Mouse (Mus musculus) brain, embryonic 14.5 days (tissue): Measurements from ENCODE around the gene Psmb11.

Experiments used
- CTCF ChIP-seq: fragments of 200-500 bp; IDR thresholded peaks from 2 replicates; pipeline ENCODE4 v1.5.1; 2012; ENCODE audit warnings: inconsistent platforms, mild to moderate bottlenecking, moderate library complexity, borderline replicate concordance; ENCODE audit not compliant: insufficient read depth, insufficient read length; ENCODE audit errors: extremely low read depth
- POLR2A ChIP-seq: fragments of 200-500 bp; IDR thresholded peaks from 2 replicates; pipeline ENCODE4 v1.6.1; 2012; ENCODE audit warnings: mild to moderate bottlenecking, inconsistent platforms, borderline replicate concordance; ENCODE audit not compliant: poor library complexity, insufficient read depth, insufficient read length, severe bottlenecking; ENCODE audit errors: extremely low read depth

DNA sequence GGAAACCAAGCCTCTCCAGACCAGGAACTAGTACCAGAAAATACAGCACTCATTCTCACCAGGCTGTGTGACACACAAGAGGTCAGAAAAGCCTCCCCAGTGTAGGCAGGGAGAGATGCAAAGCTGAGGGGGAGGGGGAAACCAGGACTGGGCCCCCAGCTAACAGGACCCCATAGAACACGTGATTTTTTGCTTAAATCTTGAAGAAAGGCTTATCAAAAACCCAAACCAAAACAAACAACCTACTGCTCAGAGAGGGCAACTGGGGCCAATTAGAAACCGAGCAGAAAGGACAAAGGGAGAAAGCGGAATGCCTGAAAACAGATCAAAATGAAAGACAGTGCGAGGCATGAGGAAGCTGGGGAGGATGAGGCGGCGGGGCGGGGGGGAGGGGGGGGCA, 31.6 kb downstream of the Psmb11 start:
- TF ChIP-seq CTCF (no peak), POLR2A (no peak)
